Mouse (Mus musculus) bone marrow, adult 2 months (tissue): ENCODE data around the gene Tpp2. TPM values are rescaled to one million over a fixed set of nuclear protein-coding genes. Genes with fewer than 3 reads are reported as not detected.
"Not testable (repeated sequence)": the region's sequence is repeated elsewhere in the genome, so short reads cannot be mapped to it uniquely, and the experiment has no call there.

Source experiments
- H3K27ac ChIP-seq: fragments of 200-500 bp; 2 replicates; pipeline ENCODE4 v1.5.1; 2012; ENCODE audit warnings: low read depth, mild to moderate bottlenecking, control low read depth, inconsistent platforms, low read length; ENCODE audit not compliant: control insufficient read depth, poor library complexity, insufficient read depth
- H3K4me1 ChIP-seq: fragments of 200-500 bp; 2 replicates; pipeline ENCODE4 v1.6.1; 2011; ENCODE audit warnings: low read length; ENCODE audit not compliant: control insufficient read depth, insufficient read depth
- H3K4me3 ChIP-seq: fragments of 200-500 bp; replicated peaks from 2 replicates; pipeline ENCODE3; 2011; ENCODE audit warnings: mild to moderate bottlenecking, low read depth, low read length, control low read depth; ENCODE audit not compliant: control insufficient read depth
- CTCF ChIP-seq: fragments of 200-500 bp; IDR thresholded peaks from 2 replicates; pipeline ENCODE4 v1.5.1; 2011; ENCODE audit warnings: low read length, control low read depth; ENCODE audit not compliant: control insufficient read depth, insufficient read depth
- POLR2A ChIP-seq: fragments of 200-500 bp; IDR thresholded peaks from 2 replicates; pipeline ENCODE4 v1.6.1; 2011; ENCODE audit warnings: low read depth, mild to moderate bottlenecking, control low read depth, low read length, borderline replicate concordance; ENCODE audit not compliant: control insufficient read depth
- WGBS: fragments of 180-500 bp; shearing (Covaris S2); methylation state at CpG from one replicate; pipeline ENCODE4 v1.1.7; 2018; 5-methylcytosine and 5-hydroxymethylcytosine counted together
- polyA plus RNA-seq: library from polyadenylated mRNA; stranded (reverse); fragments of >200 nt; gene quantifications from 2 replicates; pipeline ENCODE4 v1.2.4, GENCODE M21; 2011; ENCODE audit warnings: low replicate concordance; ENCODE audit not compliant: missing spikeins, insufficient read depth, insufficient read length

The Tpp2 gene
- polyA plus RNA-seq: 12.6 and 22.4 TPM in 2 replicates

DNA sequence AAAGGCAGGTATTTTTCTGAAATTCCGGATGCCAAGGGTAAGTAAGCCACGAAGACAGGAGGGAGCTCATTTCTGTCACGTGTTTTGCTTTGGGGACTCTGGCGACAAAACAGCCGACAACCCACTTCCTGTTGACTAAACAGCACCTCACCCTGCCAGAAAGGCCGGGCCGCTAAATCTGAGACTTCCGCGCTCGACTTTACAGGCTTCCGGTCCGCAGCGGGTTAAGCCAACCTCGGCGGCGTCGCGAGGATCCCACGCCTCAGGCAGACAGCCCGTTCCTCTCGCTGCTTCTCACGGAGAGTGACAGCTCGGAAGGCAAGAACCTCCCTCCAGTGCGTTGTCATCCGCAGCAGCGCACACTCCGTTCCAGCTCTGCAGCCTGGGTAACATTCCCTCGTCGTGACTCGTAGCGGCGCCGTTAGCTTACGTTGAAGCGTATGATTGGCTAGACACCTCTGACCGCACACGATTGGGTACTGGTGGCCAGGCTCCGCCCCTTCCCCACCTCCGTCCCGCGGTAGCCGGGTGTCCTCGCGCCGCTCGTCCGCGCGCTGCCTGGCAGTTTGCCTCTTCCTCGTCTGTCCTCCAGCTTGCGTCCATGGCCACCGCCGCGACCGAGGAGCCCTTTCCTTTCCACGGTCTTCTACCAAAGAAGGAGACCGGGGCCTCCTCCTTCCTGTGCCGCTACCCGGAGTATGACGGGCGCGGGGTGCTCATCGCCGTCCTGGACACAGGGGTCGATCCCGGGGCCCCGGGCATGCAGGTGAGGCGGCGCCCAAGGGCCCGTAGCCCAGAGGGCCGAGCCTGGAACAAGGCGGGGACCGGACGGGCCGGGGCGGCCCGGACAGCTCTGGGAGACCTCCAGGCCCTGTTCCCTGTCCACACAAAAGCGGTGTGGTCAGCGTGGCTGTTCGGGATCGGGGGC, at the start of gene Tpp2:
Gene Tpp2, plus strand, starts transcription at position 160 of the 928 bp plus-strand sequence.
- WGBS: under 1% methylated on average over 81 of the region's 81 CpGs
- H3K4me3 ChIP-seq: peak within 1 kb of the TSS; percentile 90
- TF ChIP-seq CTCF: no peak
- peak; percentile 90 for TF ChIP-seq POLR2A
- H3K27ac ChIP-seq: peak within 1 kb of the TSS; percentile 98
- H3K4me1 ChIP-seq: no peaks in the 10 kb centered on the region

DNA sequence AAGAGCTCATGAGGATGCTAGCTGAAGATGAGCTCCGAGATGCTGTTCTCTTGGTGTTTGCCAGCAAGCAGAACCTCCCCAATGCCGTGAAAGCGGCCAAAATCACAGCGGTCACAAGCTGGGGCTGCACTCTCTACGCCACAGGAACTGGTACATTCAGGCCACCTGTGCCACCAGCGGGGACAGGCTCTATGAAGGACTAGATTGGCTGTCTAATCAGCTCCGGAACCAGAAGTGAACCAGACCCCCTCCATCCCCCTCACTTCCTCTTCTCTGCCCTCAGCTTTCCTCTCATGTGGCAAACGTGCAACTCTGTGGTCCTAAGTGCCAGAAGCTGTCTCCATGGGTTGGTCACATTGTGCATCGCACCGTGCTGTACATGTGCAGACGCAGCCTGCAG, 45.1 kb upstream of the Tpp2 start:
- not testable (repeated sequence) for H3K4me3 ChIP-seq, H3K27ac ChIP-seq, H3K4me1 ChIP-seq
- 9% methylated on average over 11 of the region's 11 CpGs for WGBS

DNA sequence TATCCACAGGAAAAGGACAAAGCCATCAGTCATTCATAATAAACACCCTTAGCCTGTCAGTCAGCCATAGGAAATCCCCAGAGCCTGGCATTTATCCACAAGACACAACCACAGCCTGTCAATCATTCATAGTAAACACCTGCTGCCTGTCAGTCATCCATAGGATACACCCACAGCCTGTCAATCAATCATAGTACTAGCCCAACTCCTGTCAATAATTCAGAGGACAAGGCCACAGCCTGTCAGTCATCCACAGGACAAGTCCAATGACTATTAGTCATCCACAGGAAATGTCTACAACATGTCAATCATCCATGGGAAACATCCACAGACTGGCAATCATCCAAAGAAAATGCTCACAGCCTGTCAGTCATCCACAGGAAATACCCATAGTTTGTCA, 37.7 kb upstream of the Tpp2 start:
- no peak for TF ChIP-seq CTCF
- TF ChIP-seq POLR2A: no peak
- Histone ChIP-seq H3K27ac (no peak overlapping the region), H3K4me3 (no peak overlapping the region), H3K4me1 (no peaks in the 10 kb centered on the region)

DNA sequence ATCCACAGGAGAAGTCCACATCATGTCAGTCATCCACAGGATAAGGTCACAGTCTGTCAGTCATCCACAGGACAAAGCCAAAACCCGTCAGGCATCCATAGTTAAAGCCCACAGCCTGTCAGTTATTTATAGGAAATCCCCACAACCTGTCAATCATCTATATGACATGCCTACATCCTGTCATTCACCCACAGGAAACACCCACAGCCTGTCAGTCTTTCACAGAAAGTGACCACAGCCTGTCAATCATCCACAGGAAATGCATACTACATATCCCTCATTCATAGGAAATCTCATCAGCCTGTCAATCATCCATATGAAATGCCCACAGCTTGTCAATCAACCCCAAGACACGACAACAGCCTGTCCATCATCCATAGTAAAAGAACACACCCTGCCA, 36.3 kb upstream of the Tpp2 start:
- no peaks in the 10 kb centered on the region for H3K4me1 ChIP-seq
- H3K4me3 ChIP-seq: no peak overlapping the region
- 63% methylated on average over 2 of the region's 2 CpGs for WGBS
- TF ChIP-seq POLR2A (no peak), CTCF (no peak)
- no peak overlapping the region for H3K27ac ChIP-seq

DNA sequence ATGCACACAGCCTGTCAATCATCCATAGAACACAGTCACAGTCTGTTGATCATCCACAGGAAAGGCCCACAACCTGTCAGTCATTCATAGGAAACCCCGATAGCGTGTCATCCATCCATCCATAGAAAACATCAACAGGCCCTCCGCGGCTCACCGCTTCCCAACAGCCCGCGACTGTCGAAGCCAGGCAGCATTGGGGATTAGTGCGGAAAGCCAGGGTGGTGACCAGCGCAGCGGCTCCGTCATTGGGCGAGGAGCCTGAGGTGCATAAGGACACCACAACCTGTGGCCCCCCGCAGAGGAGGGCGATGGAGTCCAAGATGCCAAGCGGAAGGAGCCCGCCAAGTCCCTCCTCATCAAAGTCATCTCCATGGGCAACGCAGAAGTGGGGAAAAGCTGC, 35.5 kb upstream of the Tpp2 start:
- H3K4me3 ChIP-seq: no peak overlapping the region
- no peaks in the 10 kb centered on the region for H3K4me1 ChIP-seq
- 89% methylated on average over 18 of the region's 18 CpGs for WGBS
- no peak for TF ChIP-seq POLR2A
- H3K27ac ChIP-seq: no peak overlapping the region

DNA sequence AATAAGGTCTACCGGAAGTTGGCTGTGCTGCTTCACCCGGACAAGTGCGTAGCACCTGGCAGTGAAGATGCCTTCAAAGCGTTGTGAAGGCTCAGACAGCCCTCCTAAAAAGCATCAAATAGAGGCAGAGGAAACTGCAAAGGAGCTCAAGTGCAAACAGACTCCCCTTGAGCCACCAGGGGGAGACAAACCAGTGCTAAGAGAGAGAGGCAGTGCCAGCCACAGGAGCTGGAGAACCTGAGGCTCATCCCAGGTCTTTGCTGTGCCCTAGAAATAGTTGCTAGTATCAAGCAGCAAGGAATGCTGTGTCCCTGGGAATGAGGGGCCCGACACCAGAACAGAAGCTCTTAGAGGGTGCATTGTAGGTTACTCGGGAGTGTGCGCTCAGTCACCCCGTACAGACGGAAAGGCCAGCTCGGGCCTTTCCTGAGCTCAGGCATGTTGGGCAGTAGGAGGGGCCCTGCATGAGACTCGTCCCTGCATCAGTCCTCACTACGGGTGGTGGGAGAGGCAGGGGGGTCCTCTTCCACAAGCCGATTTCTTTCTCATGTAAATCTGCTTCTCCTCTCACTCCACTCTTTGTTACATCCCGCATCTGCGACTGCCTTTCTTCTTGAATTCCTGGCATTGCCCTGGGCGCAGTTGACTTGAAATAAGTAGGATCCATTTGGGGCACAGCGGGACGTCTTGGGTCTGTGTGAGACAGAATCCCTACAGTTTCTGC, 34.3 kb upstream of the Tpp2 start:
- Histone ChIP-seq H3K4me1 (no peaks in the 10 kb centered on the region), H3K4me3 (no peak overlapping the region), H3K27ac (no peak overlapping the region)
- TF ChIP-seq POLR2A: no peak
- peak; percentile 73 for TF ChIP-seq CTCF
- WGBS: 54% methylated on average over 18 of the region's 18 CpGs

DNA sequence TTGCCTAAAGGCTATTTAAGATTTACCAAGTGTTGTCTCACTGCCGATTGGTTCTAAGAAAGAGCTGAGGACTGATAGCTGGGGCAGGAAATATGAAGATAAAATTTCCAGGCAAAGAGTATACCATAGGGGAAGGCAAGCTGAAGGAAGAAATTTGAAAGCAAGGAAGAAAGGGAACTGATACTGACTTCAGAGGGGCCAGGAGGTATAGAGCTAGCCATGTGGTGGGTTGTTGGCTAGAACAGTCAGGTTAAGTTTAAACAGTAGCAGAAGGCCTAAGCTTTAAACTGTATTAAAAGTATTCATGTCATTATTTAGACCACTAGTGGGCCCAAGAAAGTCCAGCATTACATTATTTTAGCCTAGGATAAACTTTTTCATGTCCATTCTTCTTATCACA, 31.0 kb upstream of the Tpp2 start:
- 75% methylated on average over 1 of the region's 1 CpGs for WGBS
- TF ChIP-seq POLR2A (no peak), CTCF (no peak)

DNA sequence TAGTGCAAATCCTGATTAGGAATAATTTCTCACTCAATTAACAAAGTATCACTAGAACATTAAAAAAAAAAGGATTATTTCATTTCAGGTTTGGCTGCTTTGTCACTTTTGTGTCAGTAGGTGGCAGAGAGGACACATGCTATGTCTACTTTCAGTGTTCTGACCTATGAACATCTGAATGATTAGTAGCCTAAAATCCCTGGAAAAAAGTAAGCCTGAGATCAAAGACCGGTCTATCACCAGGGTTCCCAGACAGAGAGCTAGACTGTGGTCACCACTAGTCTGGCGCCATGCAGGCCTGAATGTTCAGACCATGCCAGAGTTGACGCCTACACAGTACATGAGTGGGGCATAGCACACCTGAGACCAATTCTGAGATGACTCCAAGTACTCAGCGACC, 30.6 kb upstream of the Tpp2 start:
- TF ChIP-seq POLR2A (no peak), CTCF (no peak)
- no peaks in the 10 kb centered on the region for H3K4me1 ChIP-seq
- no peak overlapping the region for H3K27ac ChIP-seq
- no peak overlapping the region for H3K4me3 ChIP-seq
- WGBS: 60% methylated on average over 4 of the region's 4 CpGs

More for the DNA sequence above, 31.0 kb upstream of the Tpp2 start:
- Histone ChIP-seq H3K27ac (no peak overlapping the region), H3K4me3 (no peak overlapping the region), H3K4me1 (no peaks in the 10 kb centered on the region)
